ENCODE assay signal across 17 mouse cellular contexts in the genomic region with DNA sequence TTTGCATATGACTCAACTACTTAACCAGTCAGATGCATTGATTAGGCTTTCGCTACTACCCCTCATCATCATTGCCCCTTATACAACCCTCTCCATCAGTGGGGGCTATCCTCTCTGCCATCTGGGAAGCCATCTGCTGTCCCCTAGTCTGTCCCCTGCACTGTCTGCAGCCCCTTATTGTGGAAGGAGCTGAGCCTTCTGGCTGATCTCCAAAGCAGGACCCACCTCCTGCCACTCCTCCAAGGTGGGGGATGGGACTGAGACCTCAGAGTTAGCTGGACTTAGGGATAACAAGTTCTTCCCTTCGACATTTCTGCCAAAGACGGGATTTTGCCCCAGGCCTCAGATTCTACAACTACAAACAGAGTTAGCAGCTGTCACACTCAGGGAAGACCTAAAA. TPM values are rescaled to one million over a fixed set of nuclear protein-coding genes. Genes with fewer than 3 reads are reported as not detected.
DNase-seq lines count a peak whose midpoint lies in the region; ATAC-seq lines count a peak whose summit lies in the region.
"Had no signal": no experiment of that assay in that cellular context is flagged by ENCODE, and none has a peak within 500 bp of the region (broad histone marks: within the 10 kb centered on the region; RNA-seq: fewer than 3 reads in every experiment).

No protein-coding gene starts in this region.

- H3K27ac ChIP-seq in kidney, embryonic 15.5 days: peak overlapping the region; percentile 41; the same call in 1 of the 2 replicates
- H3K27ac ChIP-seq: liver, embryonic 15.5 days had no signal

- ATAC-seq in kidney, embryonic 15.5 days (replicated peaks; ENCODE audit: low FRiP score): no peak
- ATAC-seq: inflammation-experienced regulatory T-cells, adult 6 months had no signal

- WGBS in kidney, embryonic 15.5 days: 73% methylated on average over 3 of the region's 3 CpGs

- H3K4me1 ChIP-seq in kidney, embryonic 15.5 days: peaks cover 23% of the 10 kb centered on the region
- H3K4me1 ChIP-seq: liver, embryonic 15.5 days had no signal

- no peak overlapping the region for H3K4me2 ChIP-seq in kidney, embryonic 15.5 days
- H3K4me2 ChIP-seq: liver, embryonic 15.5 days had no signal

- H3K27me3 ChIP-seq in kidney, embryonic 15.5 days: no peaks in the 10 kb centered on the region
- H3K27me3 ChIP-seq: liver, embryonic 15.5 days had no signal

- H3K36me3 ChIP-seq in kidney, embryonic 15.5 days: no peaks in the 10 kb centered on the region
- H3K36me3 ChIP-seq: liver, embryonic 15.5 days had no signal

- DNase-seq in heart, adult 11 months: peak; percentile 91
- DNase-seq in heart, postnatal 10 days: no peak
- no peak for DNase-seq in kidney, adult 8-10 months
- peak; percentile 64 for DNase-seq in retina, postnatal 1 day
- DNase-seq in retina, embryonic 14.5 days (ENCODE audit: low spot score): no peak
- no peak for DNase-seq in right cerebral cortex, adult 2 months (ENCODE audit: low spot score in 2 of 2)
- no peak for DNase-seq in thymus, postnatal 25 days
- DNase-seq: adrenal gland, adult 8-10 months; cerebellum, postnatal 14 days; layer of hippocampus, postnatal 36 days; right cerebral cortex, postnatal 25 days had no signal

- intact Hi-C loops in heart, postnatal 10 days (cut with DNase I): no loop called here

- H3K9ac ChIP-seq in kidney, embryonic 15.5 days: no peak overlapping the region
- H3K9ac ChIP-seq: liver, embryonic 15.5 days had no signal

- H3K4me3 ChIP-seq in kidney, embryonic 15.5 days (replicated peaks): no peak overlapping the region
- H3K4me3 ChIP-seq: liver, embryonic 15.5 days had no signal

- H3K9me3 ChIP-seq in kidney, embryonic 15.5 days (replicated peaks): no peaks in the 10 kb centered on the region
- H3K9me3 ChIP-seq: liver, embryonic 15.5 days had no signal

RNA-seq across cellular contexts. Expression of a gene that starts 45.1 kb away (rescaled TPM):
- total RNA-seq in heart, postnatal 10 days (2021): not detected
- polyA plus RNA-seq in kidney, embryonic 15.5 days (2015; fragmentation: Nextera tagmentation; extraction: Ambion mirVana): not detected in 2 replicates
- polyA plus RNA-seq: C2C12; embryonic facial prominence, embryonic 11.5 days; inflammation-experienced regulatory T-cells, adult 6 months; limb, embryonic 11.5 days; liver, embryonic 15.5 days had no signal

Comparison
In these comparisons a context has a peak if more than half of its experiments do, and no peak if none do; other contexts are left out.
1. DNase-seq: peak in heart, adult 11 months (single experiment) and retina, postnatal 1 day (single experiment); none in heart, postnatal 10 days (0 of 2), kidney, adult 8-10 months (0 of 2), retina, embryonic 14.5 days (single experiment), right cerebral cortex, adult 2 months (0 of 2) and thymus, postnatal 25 days (single experiment).